Mouse (Mus musculus): ENCODE measurements around the gene Mlycd. TPM values are rescaled to one million over a fixed set of nuclear protein-coding genes. Genes with fewer than 3 reads are reported as not detected.

Mlycd gene
- polyA plus RNA-seq, 1 experiment from 2014 or later = 14.0 TPM

GRCm38 (mm10) chr8:119421603-119422122 lies 27.0 kb downstream of the Mlycd start:
- WGBS = 60% methylated on average over 9 of the region's 9 CpGs
- Histone ChIP-seq H3K36me3 (ENCODE audit: insufficient read depth) (no peaks in the 10 kb centered on the region), H3K4me1 (ENCODE audit: insufficient read depth) (0 out of 2 replicates have a peak, but pooled peaks cover 2% of the 10 kb centered on the region), H3K27ac (ENCODE audit: low read depth) (no peak overlapping the region), H3K4me2 (no peak overlapping the region), H3K9ac (no peak overlapping the region), H3K9me3 (ENCODE audit: low read depth, low read length) (no peaks in the 10 kb centered on the region), H3K4me3 (ENCODE audit: low read depth, low read length) (no peak overlapping the region), H3K27me3 (ENCODE audit: insufficient read depth, low read length) (no peaks in the 10 kb centered on the region)
- no peak for TF ChIP-seq CTCF (IDR thresholded peaks at IDR 0.05; ENCODE audit: low read depth)
- no peak for DNase-seq
- no peak for ATAC-seq (ENCODE audit: insufficient read depth)

DNA sequence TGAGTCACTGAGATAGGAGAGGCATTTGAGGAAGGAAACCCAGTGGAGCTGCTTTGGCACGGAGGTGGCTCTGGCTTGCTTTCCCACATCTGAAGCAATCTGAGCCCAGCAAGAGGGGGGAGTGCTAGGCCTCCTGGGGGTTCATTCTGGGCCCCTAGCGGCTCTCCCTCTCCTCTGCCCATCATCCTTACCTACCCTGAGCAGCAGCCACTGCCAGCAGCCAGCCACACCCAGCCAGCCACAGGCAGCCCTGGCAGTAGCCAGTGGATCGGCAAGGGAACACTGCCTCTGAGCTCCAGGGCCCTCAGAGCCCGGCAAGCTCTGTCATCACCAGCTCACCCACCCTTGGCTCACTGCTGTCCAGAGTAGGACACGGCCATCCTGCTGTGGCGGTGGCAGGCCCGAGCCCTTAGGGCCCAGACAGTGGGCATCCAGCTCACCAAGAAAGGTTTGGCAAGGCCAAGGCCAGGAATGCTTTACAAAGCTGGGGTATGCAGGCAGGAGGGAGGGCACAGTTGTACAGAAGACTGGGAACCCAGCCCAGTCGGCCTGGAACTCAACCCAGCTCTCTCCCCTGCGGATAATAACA lies 27.5 kb downstream of the Mlycd start:
- Histone ChIP-seq H3K9me3 (ENCODE audit: low read depth, low read length) (no peaks in the 10 kb centered on the region), H3K9ac (no peak overlapping the region; the same call in 1 of the 2 replicates), H3K27ac (ENCODE audit: low read depth) (no peak overlapping the region), H3K4me2 (no peak overlapping the region), H3K4me1 (ENCODE audit: insufficient read depth) (0 out of 2 replicates have a peak, but pooled peaks cover 2% of the 10 kb centered on the region), H3K4me3 (ENCODE audit: low read depth, low read length) (no peak overlapping the region), H3K36me3 (ENCODE audit: insufficient read depth) (no peaks in the 10 kb centered on the region), H3K27me3 (ENCODE audit: insufficient read depth, low read length) (no peaks in the 10 kb centered on the region)
- no peak for DNase-seq
- 65% methylated on average over 9 of the region's 9 CpGs for WGBS
- no peak for ATAC-seq (ENCODE audit: insufficient read depth)
- no peak for TF ChIP-seq CTCF (IDR thresholded peaks at IDR 0.05; ENCODE audit: low read depth)

GRCm38 (mm10) chr8:119423631-119424141 lies 29.0 kb downstream of the Mlycd start:
- WGBS = 40% methylated on average over 9 of the region's 9 CpGs
- peak; percentile 48 for DNase-seq
- no peaks in the 10 kb centered on the region for H3K9me3 ChIP-seq (ENCODE audit: low read depth, low read length)
- H3K4me2 ChIP-seq = no peak overlapping the region
- 0 out of 2 replicates have a peak, but pooled peaks cover 2% of the 10 kb centered on the region for H3K4me1 ChIP-seq (ENCODE audit: insufficient read depth)
- H3K27ac ChIP-seq (ENCODE audit: low read depth) = peak overlapping the region; percentile 52
- H3K9ac ChIP-seq = no peak overlapping the region
- no peak overlapping the region for H3K4me3 ChIP-seq (ENCODE audit: low read depth, low read length)
- TF ChIP-seq CTCF (IDR thresholded peaks at IDR 0.05; ENCODE audit: low read depth) = no peak
- H3K36me3 ChIP-seq (ENCODE audit: insufficient read depth) = no peaks in the 10 kb centered on the region
- ATAC-seq (ENCODE audit: insufficient read depth) = 0 out of 2 replicates have a peak, but pooled peaks have one; percentile 40
- no peaks in the 10 kb centered on the region for H3K27me3 ChIP-seq (ENCODE audit: insufficient read depth, low read length)

DNA sequence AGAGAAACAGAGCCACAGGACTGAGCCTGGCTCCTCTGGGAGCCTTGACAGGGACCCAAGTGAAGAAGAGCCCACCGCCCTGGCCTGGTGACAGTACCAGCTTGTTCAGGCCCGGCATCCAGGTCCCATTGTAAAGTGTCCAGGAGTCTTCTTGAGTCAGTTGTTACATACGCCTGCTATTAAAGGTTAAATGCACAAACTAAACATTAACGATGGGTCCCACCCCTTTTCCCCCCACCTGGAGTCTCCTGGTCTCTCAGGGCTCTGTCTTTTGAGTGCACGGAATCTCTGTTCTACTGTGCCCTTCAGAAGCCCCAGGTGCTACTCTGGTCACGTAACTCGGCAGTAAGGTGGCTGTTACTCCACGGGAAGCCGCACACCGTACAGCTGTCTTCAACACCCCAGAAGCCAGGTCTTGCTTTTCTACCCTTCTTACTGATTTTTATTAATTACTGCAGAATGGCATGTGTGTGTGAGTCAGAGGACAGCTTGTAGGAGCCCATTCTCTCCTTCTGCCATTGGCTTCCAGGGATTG lies 29.6 kb downstream of the Mlycd start:
- 78% methylated on average over 10 of the region's 10 CpGs for WGBS
- Histone ChIP-seq H3K36me3 (ENCODE audit: insufficient read depth) (no peaks in the 10 kb centered on the region), H3K27me3 (ENCODE audit: insufficient read depth, low read length) (no peaks in the 10 kb centered on the region), H3K9ac (no peak overlapping the region), H3K4me2 (no peak overlapping the region), H3K9me3 (ENCODE audit: low read depth, low read length) (no peaks in the 10 kb centered on the region), H3K27ac (ENCODE audit: low read depth) (peak overlapping the region; percentile 52), H3K4me1 (ENCODE audit: insufficient read depth) (0 out of 2 replicates have a peak, but pooled peaks cover 2% of the 10 kb centered on the region), H3K4me3 (ENCODE audit: low read depth, low read length) (no peak overlapping the region)
- DNase-seq = no peak
- ATAC-seq (ENCODE audit: insufficient read depth) = no peak
- no peak for TF ChIP-seq CTCF (IDR thresholded peaks at IDR 0.05; ENCODE audit: low read depth)

DNA sequence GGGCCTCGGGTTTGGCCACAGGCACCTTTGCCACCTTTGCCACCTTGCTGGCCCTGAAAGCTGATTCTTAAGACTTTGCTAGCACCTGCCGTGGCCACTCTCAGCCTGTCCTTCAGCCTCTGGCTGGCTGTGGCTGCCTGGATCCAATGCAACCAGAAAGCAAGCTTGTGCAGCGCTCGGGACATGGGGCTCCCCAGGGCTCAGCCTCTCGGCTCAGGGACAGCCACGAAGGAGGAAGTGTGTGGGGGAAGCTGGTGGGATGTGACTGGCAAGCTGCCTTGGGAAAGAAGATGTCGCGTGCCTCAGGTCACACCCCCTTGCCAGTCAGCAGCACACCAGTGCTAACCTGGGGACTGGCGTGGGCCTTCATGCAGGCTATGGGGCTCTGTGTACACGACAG lies 30.1 kb downstream of the Mlycd start:
- TF ChIP-seq CTCF (IDR thresholded peaks at IDR 0.05; ENCODE audit: low read depth) = no peak
- Histone ChIP-seq H3K9me3 (ENCODE audit: low read depth, low read length) (no peaks in the 10 kb centered on the region), H3K4me3 (ENCODE audit: low read depth, low read length) (no peak overlapping the region), H3K27me3 (ENCODE audit: insufficient read depth, low read length) (no peaks in the 10 kb centered on the region), H3K4me2 (no peak overlapping the region), H3K36me3 (ENCODE audit: insufficient read depth) (no peaks in the 10 kb centered on the region), H3K27ac (ENCODE audit: low read depth) (peak overlapping the region; percentile 52; the same call in 1 of the 2 replicates), H3K4me1 (ENCODE audit: insufficient read depth) (0 out of 2 replicates have a peak, but pooled peaks cover 2% of the 10 kb centered on the region), H3K9ac (no peak overlapping the region)
- WGBS = 67% methylated on average over 10 of the region's 10 CpGs
- ATAC-seq (ENCODE audit: insufficient read depth) (no peak), DNase-seq (no peak)

GRCm38 (mm10) chr8:119425533-119425932 lies 30.9 kb downstream of the Mlycd start:
- no peak overlapping the region for H3K4me3 ChIP-seq (ENCODE audit: low read depth, low read length)
- DNase-seq (peak; percentile 54), ATAC-seq (ENCODE audit: insufficient read depth) (peak; percentile 18; the same call in 1 of the 2 replicates)
- no peak for TF ChIP-seq CTCF (IDR thresholded peaks at IDR 0.05; ENCODE audit: low read depth)
- H3K9me3 ChIP-seq (ENCODE audit: low read depth, low read length) = no peaks in the 10 kb centered on the region
- H3K9ac ChIP-seq = no peak overlapping the region
- no peak overlapping the region for H3K4me2 ChIP-seq
- no peaks in the 10 kb centered on the region for H3K36me3 ChIP-seq (ENCODE audit: insufficient read depth)
- H3K27ac ChIP-seq (ENCODE audit: low read depth) = peak overlapping the region; percentile 81
- H3K27me3 ChIP-seq (ENCODE audit: insufficient read depth, low read length) = no peaks in the 10 kb centered on the region
- 0 out of 2 replicates have a peak, but pooled peaks cover 2% of the 10 kb centered on the region for H3K4me1 ChIP-seq (ENCODE audit: insufficient read depth)
- 68% methylated on average over 10 of the region's 10 CpGs for WGBS
